Mouse (Mus musculus) stomach, postnatal 0 days (tissue): ENCODE results near the gene Zfp593. TPM values are rescaled to one million over a fixed set of nuclear protein-coding genes. Genes with fewer than 3 reads are reported as not detected.

Source experiments
- ATAC-seq: fragments of 200-750 bp; cut with Nextera tagmentation; 2 replicates; pipeline ENCODE4 v1.8.0; 2017; ENCODE audit not compliant: low FRiP score, low TSS enrichment
- DNase-seq: peaks from one replicate; pipeline ENCODE4 v3.0.0-alpha.2; 2016; ENCODE audit warnings: low spot score
- H3K27ac ChIP-seq: fragments of 300-500 bp; sonication (generic); replicated peaks from 2 replicates; pipeline ENCODE4 v1.5.1; 2014; ENCODE audit warnings: mild to moderate bottlenecking, control low read depth
- H3K27me3 ChIP-seq: fragments of 300-500 bp; sonication (generic); 2 replicates; pipeline ENCODE4 v1.6.1; 2014; ENCODE audit warnings: low read length; ENCODE audit not compliant: control insufficient read depth, insufficient read depth
- H3K36me3 ChIP-seq: fragments of 300-500 bp; sonication (generic); 2 replicates; pipeline ENCODE4 v1.6.1; 2014; ENCODE audit warnings: low read length, mixed read lengths; ENCODE audit not compliant: control insufficient read depth, insufficient read depth
- H3K4me1 ChIP-seq: fragments of 300-500 bp; sonication (generic); replicated peaks from 2 replicates; pipeline ENCODE4 v1.6.1; 2014; ENCODE audit warnings: antibody characterized with exemption; ENCODE audit not compliant: control insufficient read depth, insufficient read depth
- H3K4me2 ChIP-seq: fragments of 300-500 bp; sonication (generic); replicated peaks from 2 replicates; pipeline ENCODE4 v1.6.1; 2014; ENCODE audit warnings: low read depth, mild to moderate bottlenecking, control low read depth, moderate library complexity
- H3K4me3 ChIP-seq: fragments of 300-500 bp; sonication (generic); 2 replicates; pipeline ENCODE4 v1.5.1; 2014; ENCODE audit warnings: low read depth, low read length, control low read depth
- H3K9ac ChIP-seq: fragments of 300-500 bp; sonication (generic); 2 replicates; pipeline ENCODE4 v1.6.1; 2014; ENCODE audit warnings: mild to moderate bottlenecking, low read length, control low read depth, mixed read lengths
- H3K9me3 ChIP-seq: fragments of 300-500 bp; sonication (generic); 2 replicates; pipeline ENCODE4 v1.6.1; 2016; ENCODE audit warnings: low read length; ENCODE audit not compliant: control insufficient read depth
- CTCF ChIP-seq: IDR thresholded peaks from 2 replicates; pipeline ENCODE4 v1.5.1; 2016; ENCODE audit warnings: antibody characterized with exemption, low read depth, mild to moderate bottlenecking, moderate library complexity
- EP300 ChIP-seq: optimal IDR thresholded peaks from 2 replicates; pipeline ENCODE3; 2016; ENCODE audit warnings: antibody characterized with exemption
- WGBS: fragments of 180-500 bp; shearing (Covaris S2); extraction: QIAGEN DNeasy Blood & Tissue Kit; methylation state at CpG from one replicate; pipeline ENCODE4 v1.1.7; 2014; 5-methylcytosine and 5-hydroxymethylcytosine counted together
- polyA plus RNA-seq: library from polyadenylated mRNA; unstranded; fragments of >200 nt; fragmentation: Nextera tagmentation; extraction: Ambion mirVana; gene quantifications from 2 replicates; pipeline ENCODE4 v1.2.1, GENCODE M21; 2015

Zfp593 gene
- polyA plus RNA-seq, 1 experiment from 2014 or later = 12.6 TPM

- no peaks in the 10 kb centered on the region for H3K9me3 ChIP-seq
- 0 out of 2 replicates have a peak, but pooled peaks cover 3% of the 10 kb centered on the region for H3K4me1 ChIP-seq
- under 1% methylated on average over 41 of the region's 43 CpGs for WGBS
- peak within 1 kb of the TSS; percentile 99 for H3K27ac ChIP-seq
- H3K9ac ChIP-seq = peak within 1 kb of the TSS; percentile 97
- H3K4me3 ChIP-seq = peak within 1 kb of the TSS; percentile 95
- TF ChIP-seq EP300 (no peak), CTCF (0 out of 2 replicates have a peak, but pooled peaks have one; percentile 6)
- no peaks in the 10 kb centered on the region for H3K27me3 ChIP-seq
- DNase-seq = peak; percentile 85
- peak; percentile 83 for ATAC-seq
- H3K36me3 ChIP-seq = no peaks in the 10 kb centered on the region
- peak within 1 kb of the TSS; percentile 96 for H3K4me2 ChIP-seq
These were observed 42.2 kb upstream of the Zfp593 start, which contains the start of gene Pdik1l for GRCm38 (mm10) chr4:134287575-134288025. Gene Pdik1l (minus strand): TSS chr4:134287895.

DNA sequence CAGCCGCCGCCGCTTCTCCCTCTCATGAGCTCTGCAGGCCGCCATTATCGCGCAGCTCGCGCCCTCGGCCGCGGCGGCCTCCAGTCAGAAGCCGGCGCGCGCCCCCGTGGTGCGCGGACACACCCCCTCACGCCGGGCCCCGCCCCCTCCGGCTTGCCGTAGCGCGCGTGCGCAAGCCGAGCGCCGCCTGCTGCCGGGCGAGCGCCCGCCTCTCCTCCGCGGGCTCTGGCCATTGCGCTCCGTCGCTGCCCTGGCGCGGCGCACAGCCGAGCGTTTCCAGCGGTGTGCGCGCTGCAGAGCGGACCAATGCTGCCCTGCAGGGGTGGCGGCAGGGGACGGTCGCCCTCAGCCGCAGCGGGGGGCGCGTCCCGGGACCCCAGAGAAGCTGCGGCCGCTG, 41.8 kb upstream of the Zfp593 start:
- Histone ChIP-seq H3K9ac (peak overlapping the region; percentile 97), H3K4me3 (peak overlapping the region; percentile 95), H3K36me3 (peaks cover under 1% of the 10 kb centered on the region; the same call in 1 of the 2 replicates), H3K4me1 (0 out of 2 replicates have a peak, but pooled peaks cover 3% of the 10 kb centered on the region), H3K27ac (peak overlapping the region; percentile 99), H3K27me3 (no peaks in the 10 kb centered on the region), H3K4me2 (peak overlapping the region; percentile 96), H3K9me3 (no peaks in the 10 kb centered on the region)
- DNase-seq (peak; percentile 97), ATAC-seq (peak; percentile 92)
- WGBS = under 1% methylated on average over 53 of the region's 59 CpGs
- TF ChIP-seq EP300 = no peak
- peak; percentile 56; the same call in 1 of the 2 replicates for TF ChIP-seq CTCF

- TF ChIP-seq EP300 = no peak
- no peak for TF ChIP-seq CTCF
- Histone ChIP-seq H3K36me3 (peaks cover 6% of the 10 kb centered on the region; the same call in 1 of the 2 replicates), H3K9ac (peak overlapping the region; percentile 94), H3K9me3 (no peaks in the 10 kb centered on the region), H3K27me3 (no peaks in the 10 kb centered on the region), H3K4me2 (peak overlapping the region; percentile 96), H3K27ac (peak overlapping the region; percentile 89), H3K4me3 (peak overlapping the region; percentile 95), H3K4me1 (0 out of 2 replicates have a peak, but pooled peaks cover 3% of the 10 kb centered on the region)
- DNase-seq = peak; percentile 59
- ATAC-seq = peak; percentile 49
- WGBS = 1% methylated on average over 54 of the region's 59 CpGs
These were observed 41.1 kb upstream of the Zfp593 start for GRCm38 (mm10) chr4:134286226-134287167.

DNA sequence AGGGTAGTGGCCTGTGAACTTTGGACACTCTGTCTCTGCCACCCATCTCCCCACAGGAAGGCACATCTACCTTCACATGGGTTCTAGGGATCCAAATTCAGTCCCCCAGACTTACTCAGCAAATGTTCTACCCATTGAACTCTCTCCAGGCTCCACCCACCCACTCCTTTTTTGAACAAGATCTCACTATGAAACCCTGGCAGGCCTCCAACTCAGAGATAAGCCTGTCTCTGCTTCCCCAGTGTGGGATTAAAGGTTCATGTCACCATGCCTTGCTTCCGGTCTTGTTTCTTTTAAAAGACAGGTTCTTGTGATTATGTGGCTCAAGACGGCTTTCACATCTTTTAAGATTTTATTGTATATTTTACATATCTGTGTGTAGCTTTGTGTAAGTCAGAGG, 39.5 kb upstream of the Zfp593 start:
- peaks cover 6% of the 10 kb centered on the region; the same call in 1 of the 2 replicates for H3K36me3 ChIP-seq

DNA sequence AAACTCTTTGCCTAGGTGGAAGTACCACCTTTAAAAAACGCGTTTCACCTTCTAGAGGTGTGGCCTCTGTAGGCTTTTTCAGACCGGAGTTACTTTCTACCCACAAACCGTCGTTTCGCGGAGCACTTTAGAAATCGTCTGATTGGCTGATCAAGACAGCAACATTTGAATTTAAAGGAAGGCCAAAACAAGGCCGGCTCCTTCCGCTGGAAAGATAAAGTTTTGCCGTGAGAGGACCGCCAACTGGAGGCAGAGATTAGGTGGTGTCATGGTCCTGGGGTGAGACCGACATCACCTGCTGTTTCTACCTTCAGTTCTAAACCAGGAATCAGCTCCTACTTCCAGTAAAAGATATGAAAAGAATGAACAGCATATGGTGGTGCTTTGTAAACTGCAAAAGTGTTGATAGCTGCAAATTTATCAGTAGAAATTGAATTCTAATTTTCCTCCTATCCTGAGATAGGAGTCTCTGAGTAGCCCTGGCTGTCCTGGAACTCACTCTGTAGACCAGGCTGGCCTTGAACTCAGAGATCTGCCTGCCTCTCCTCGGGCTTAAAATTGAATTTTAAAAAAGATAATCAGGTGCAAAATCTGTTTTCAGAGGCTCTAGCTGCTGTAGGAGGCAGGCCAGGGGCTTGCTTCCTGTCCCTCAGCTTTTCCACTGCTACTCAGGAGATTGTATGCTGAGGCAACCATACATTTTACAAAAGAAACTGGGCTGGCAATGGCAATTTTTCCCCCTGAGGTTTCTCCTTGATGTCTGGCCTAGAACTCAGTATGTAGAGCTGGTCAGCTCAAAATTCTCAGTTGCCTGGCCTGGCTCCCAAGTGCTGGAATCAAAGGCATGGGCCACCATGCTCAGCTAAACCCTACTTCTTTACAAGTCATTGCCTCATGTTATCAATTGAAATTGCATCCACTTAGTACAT, 28.3 kb upstream of the Zfp593 start:
- ATAC-seq (no peak), DNase-seq (peak; percentile 41)
- H3K9me3 ChIP-seq = no peaks in the 10 kb centered on the region
- 5% methylated on average over 14 of the region's 14 CpGs for WGBS
- H3K27me3 ChIP-seq = no peaks in the 10 kb centered on the region
- no peak overlapping the region for H3K9ac ChIP-seq
- TF ChIP-seq CTCF (no peak), EP300 (no peak)
- H3K36me3 ChIP-seq = peaks cover 8% of the 10 kb centered on the region; the same call in 1 of the 2 replicates
- H3K4me3 ChIP-seq = no peak overlapping the region
- no peak overlapping the region for H3K27ac ChIP-seq
- H3K4me2 ChIP-seq = peak overlapping the region; percentile 34
- H3K4me1 ChIP-seq = no peaks in the 10 kb centered on the region

More for the DNA sequence above, 39.5 kb upstream of the Zfp593 start:
- WGBS = 75% methylated on average over 2 of the region's 2 CpGs
- Histone ChIP-seq H3K27ac (no peak overlapping the region), H3K4me1 (0 out of 2 replicates have a peak, but pooled peaks cover 3% of the 10 kb centered on the region), H3K9ac (no peak overlapping the region), H3K9me3 (no peaks in the 10 kb centered on the region), H3K27me3 (no peaks in the 10 kb centered on the region), H3K4me3 (no peak overlapping the region), H3K4me2 (no peak overlapping the region)
- TF ChIP-seq EP300 (no peak), CTCF (no peak)
- DNase-seq (peak; percentile 52), ATAC-seq (no peak)
